Mouse (Mus musculus) testis, adult 2 months (tissue): ENCODE data around the gene Tmem8b. TPM values are rescaled to one million over a fixed set of nuclear protein-coding genes. Genes with fewer than 3 reads are reported as not detected.

Source experiments
- H3K27ac ChIP-seq: fragments of 200-500 bp; 2 replicates; pipeline ENCODE4 v1.5.1; 2012; ENCODE audit warnings: low read depth, low read length; ENCODE audit not compliant: control insufficient read depth, insufficient read depth
- H3K27me3 ChIP-seq: fragments of 200-500 bp; 2 replicates; pipeline ENCODE4 v1.6.1; 2012; ENCODE audit warnings: mild to moderate bottlenecking, low read length, moderate library complexity; ENCODE audit not compliant: control insufficient read depth, insufficient read depth
- H3K36me3 ChIP-seq: fragments of 200-500 bp; 2 replicates; pipeline ENCODE4 v1.6.1; 2012; ENCODE audit warnings: mild to moderate bottlenecking, low read length; ENCODE audit not compliant: control insufficient read depth, insufficient read depth
- H3K4me1 ChIP-seq: fragments of 200-500 bp; 2 replicates; pipeline ENCODE4 v1.6.1; 2012; ENCODE audit warnings: low read length; ENCODE audit not compliant: control insufficient read depth, insufficient read depth
- H3K4me3 ChIP-seq: fragments of 200-500 bp; 2 replicates; pipeline ENCODE4 v1.5.1; 2012; ENCODE audit warnings: low read depth, mild to moderate bottlenecking, low read length, moderate library complexity, mixed read lengths; ENCODE audit not compliant: control insufficient read depth
- CTCF ChIP-seq: fragments of 200-500 bp; IDR thresholded peaks from 2 replicates; pipeline ENCODE4 v1.5.1; 2012; ENCODE audit warnings: low read depth, mild to moderate bottlenecking, inconsistent platforms, low read length, moderate library complexity; ENCODE audit not compliant: control insufficient read depth, insufficient read depth, insufficient replicate concordance
- POLR2A ChIP-seq: fragments of 200-500 bp; IDR thresholded peaks from 2 replicates; pipeline ENCODE4 v1.6.1; 2012; ENCODE audit warnings: low read depth, mild to moderate bottlenecking, inconsistent platforms, low read length, moderate library complexity; ENCODE audit not compliant: control insufficient read depth
- polyA plus RNA-seq: library from polyadenylated mRNA; depleted of rRNA; stranded (reverse); fragments of >200 nt; gene quantifications from 2 replicates; pipeline ENCODE4 v1.2.3, GENCODE M21; 2012

Gene Tmem8b
- polyA plus RNA-seq, 1 experiment = 59.7 TPM

GRCm38 (mm10) chr4:43649783-43650182, 19.0 kb upstream of the Tmem8b start:
- Histone ChIP-seq H3K27ac (no peak overlapping the region), H3K36me3 (no peaks in the 10 kb centered on the region), H3K4me1 (peaks cover 5% of the 10 kb centered on the region), H3K4me3 (no peak overlapping the region), H3K27me3 (no peaks in the 10 kb centered on the region)
- TF ChIP-seq POLR2A = no peak
- peak; percentile 47; the same call in 1 of the 2 replicates for TF ChIP-seq CTCF

- Histone ChIP-seq H3K27ac (no peak overlapping the region), H3K4me1 (peaks cover 16% of the 10 kb centered on the region), H3K4me3 (peak overlapping the region; percentile 87), H3K36me3 (no peaks in the 10 kb centered on the region), H3K27me3 (no peaks in the 10 kb centered on the region)
- TF ChIP-seq POLR2A = no peak
- TF ChIP-seq CTCF = no peak
These were observed 16.0 kb upstream of the Tmem8b start for GRCm38 (mm10) chr4:43652726-43653125.

- Histone ChIP-seq H3K4me3 (peak within 1 kb of the TSS; percentile 87), H3K27ac (peak within 1 kb of the TSS; percentile 30), H3K4me1 (peaks cover 16% of the 10 kb centered on the region), H3K27me3 (no peaks in the 10 kb centered on the region), H3K36me3 (no peaks in the 10 kb centered on the region)
- TF ChIP-seq CTCF (no peak), POLR2A (peak; percentile 60; the same call in 1 of the 2 replicates)
These were observed 15.4 kb upstream of the Tmem8b start, which contains the start of gene Spag8 for GRCm38 (mm10) chr4:43653161-43654015. Gene Spag8 (minus strand): TSS chr4:43653594.

- no peaks in the 10 kb centered on the region for H3K36me3 ChIP-seq
- H3K4me3 ChIP-seq = peak overlapping the region; percentile 93
- no peaks in the 10 kb centered on the region for H3K27me3 ChIP-seq
- TF ChIP-seq CTCF (no peak), POLR2A (no peak)
- H3K27ac ChIP-seq = peak overlapping the region; percentile 67
- H3K4me1 ChIP-seq = peaks cover 16% of the 10 kb centered on the region
These were observed 13.0 kb upstream of the Tmem8b start for GRCm38 (mm10) chr4:43655656-43656338.

GRCm38 (mm10) chr4:43656339-43657109, 12.2 kb upstream of the Tmem8b start, which contains the start of gene Hint2:
Gene Hint2 (minus strand): TSS chr4:43656466.
- Histone ChIP-seq H3K27me3 (no peaks in the 10 kb centered on the region), H3K4me1 (peaks cover 16% of the 10 kb centered on the region), H3K36me3 (no peaks in the 10 kb centered on the region), H3K4me3 (peak within 1 kb of the TSS; percentile 93), H3K27ac (peak within 1 kb of the TSS; percentile 67)
- TF ChIP-seq CTCF (no peak), POLR2A (peak; percentile 86)

GRCm38 (mm10) chr4:43657146-43657545, 11.6 kb upstream of the Tmem8b start:
- TF ChIP-seq CTCF (no peak), POLR2A (no peak)
- H3K27ac ChIP-seq = no peak overlapping the region
- H3K4me3 ChIP-seq = no peak overlapping the region
- no peaks in the 10 kb centered on the region for H3K27me3 ChIP-seq
- no peaks in the 10 kb centered on the region for H3K36me3 ChIP-seq
- H3K4me1 ChIP-seq = peaks cover 16% of the 10 kb centered on the region
